Mouse (Mus musculus) kidney, adult 2 months (tissue): ENCODE data around the gene Armc12.

Experiments used
- CTCF ChIP-seq: fragments of 200-500 bp; conservative IDR thresholded peaks from 2 replicates; pipeline ENCODE4 v1.5.1; 2011; ENCODE audit warnings: low read depth, mild to moderate bottlenecking, control low read depth, low read length, moderate library complexity, mixed read lengths; ENCODE audit not compliant: insufficient read depth, insufficient read length
- POLR2A ChIP-seq: fragments of 200-500 bp; IDR thresholded peaks from one replicate; pipeline ENCODE4 v1.6.1; 2011; ENCODE audit warnings: low read depth, low read length, control low read depth

- TF ChIP-seq CTCF = peak; percentile 23; the same call in 1 of the 2 replicates
- TF ChIP-seq POLR2A = peak; percentile 62
These were observed 17.9 kb upstream of the Armc12 start for GRCm38 (mm10) chr17:28512696-28513095.
